Mouse (Mus musculus): ENCODE data around the gene Iqgap2.

DNA sequence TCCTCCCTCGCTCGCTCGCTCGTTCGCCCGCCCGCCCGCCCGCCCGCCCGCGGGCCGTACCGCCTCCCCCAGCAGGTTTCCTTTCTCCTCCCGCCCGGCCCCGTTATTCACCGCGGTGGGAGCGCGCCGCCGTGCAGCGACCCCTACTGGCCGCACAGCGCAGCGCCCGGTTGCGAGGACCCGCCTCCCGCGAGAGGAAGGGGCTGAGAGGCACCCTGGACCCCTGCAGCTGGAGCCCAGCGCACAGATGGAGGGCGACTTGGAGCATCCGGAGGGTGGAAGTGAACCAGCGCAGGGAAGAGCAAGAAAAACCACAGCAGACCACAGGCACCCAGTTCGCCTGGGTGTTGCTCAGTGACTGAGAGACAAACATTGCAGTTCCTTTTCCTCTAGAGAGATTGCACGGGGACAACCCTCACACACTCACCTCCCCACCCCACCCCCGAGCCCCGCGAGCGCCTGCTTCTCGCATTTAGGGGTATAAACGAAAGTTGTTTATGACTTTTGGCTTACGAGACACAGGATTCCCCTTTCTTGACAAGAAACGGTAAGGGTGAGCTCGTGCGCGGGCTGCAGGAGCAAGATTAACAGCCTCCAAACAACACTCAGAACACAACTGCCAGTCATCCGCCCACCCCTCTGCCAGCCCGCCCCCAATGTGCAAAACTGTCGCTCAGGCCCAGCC is 346 bp upstream of the Iqgap2 start:
- TF ChIP-seq MAX (IDR thresholded peaks at IDR 0.05; ENCODE audit: low read length) (no peak), HCFC1 (IDR thresholded peaks at IDR 0.05; ENCODE audit: low read depth, low read length) (no peak)
